Mouse (Mus musculus) midbrain, embryonic 12.5 days (tissue): ENCODE measurements around the gene Gm10392. TPM values are rescaled to one million over a fixed set of nuclear protein-coding genes. Genes with fewer than 3 reads are reported as not detected.

Source experiments
- polyA plus RNA-seq: library from polyadenylated mRNA; unstranded; fragments of >200 nt; fragmentation: Nextera tagmentation; extraction: Ambion mirVana; gene quantifications from 2 replicates; pipeline ENCODE4 v1.2.1, GENCODE M21; 2016

Gene Gm10392
- polyA plus RNA-seq, 1 experiment from 2014 or later: not detected

Other genes starting within 250 kb of the Gm10392 start
- gene Coro6, start 56.8 kb downstream of the Gm10392 start, polyA plus RNA-seq: 0.13 TPM in 1 of 2 replicates, not detected in the other
- 22.3 and 26.1 TPM in 2 replicates for gene Ankrd13b, start 29.5 kb downstream of the Gm10392 start, polyA plus RNA-seq
- 12.9 and 13.0 TPM in 2 replicates for gene Git1, start 25.6 kb downstream of the Gm10392 start, polyA plus RNA-seq
- 3.4 and 4.3 TPM in 2 replicates for gene Abhd15, start 4.1 kb downstream of the Gm10392 start, polyA plus RNA-seq
- gene Trp53i13, start 3.2 kb downstream of the Gm10392 start, polyA plus RNA-seq: 28.8 and 31.3 TPM in 2 replicates
- gene Taok1, start 88.6 kb upstream of the Gm10392 start, polyA plus RNA-seq: 23.9 and 26.0 TPM in 2 replicates
- 4.3 and 5.0 TPM in 2 replicates for gene Nufip2, start 167.0 kb upstream of the Gm10392 start, polyA plus RNA-seq
- gene Cryba1, start 206.1 kb upstream of the Gm10392 start, polyA plus RNA-seq: 1.4 and 2.6 TPM in 2 replicates
- gene Myo18a, start 244.0 kb upstream of the Gm10392 start, polyA plus RNA-seq: 61.0 and 61.7 TPM in 2 replicates